Mouse (Mus musculus): Measurements from ENCODE around the gene Grhl3.

The Grhl3 gene

DNA sequence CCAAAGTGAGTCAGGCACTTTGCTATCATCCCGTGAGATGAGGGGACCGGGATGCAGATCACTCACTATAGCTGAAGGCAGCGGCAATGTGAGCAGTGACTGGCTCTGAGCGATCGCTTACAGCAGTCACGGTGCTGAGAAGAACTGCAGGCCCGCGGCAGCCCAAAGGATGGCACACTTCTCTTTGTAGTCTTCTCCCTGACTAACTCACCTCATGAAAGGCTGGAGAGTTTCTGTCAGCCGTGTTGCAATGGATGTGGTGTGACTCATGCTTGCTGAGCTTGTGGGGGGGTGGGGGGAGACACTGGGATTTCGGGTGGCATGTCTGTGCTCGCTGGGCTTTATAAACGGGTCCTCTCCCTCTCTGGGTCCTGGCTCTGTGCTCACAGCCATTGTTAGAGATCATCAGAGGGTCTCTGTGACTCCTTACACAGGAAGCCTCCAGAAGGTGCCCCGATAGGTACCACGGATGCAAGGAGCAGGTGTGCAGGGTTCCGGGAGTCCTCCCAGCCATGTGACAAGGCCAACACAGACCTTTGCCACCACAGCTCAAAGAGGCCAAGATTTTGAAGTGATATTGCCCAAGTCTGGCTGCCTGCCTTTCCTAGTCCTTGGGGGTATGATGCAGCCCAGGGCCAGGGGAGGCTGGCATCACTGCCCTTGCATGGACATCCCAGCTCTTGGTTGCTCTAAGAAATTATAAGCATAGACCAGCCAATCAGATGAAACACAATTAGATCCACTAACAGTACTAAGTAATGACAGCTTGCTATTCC is 2.1 kb upstream of the Grhl3 start:
- DNase-seq (ENCODE audit: low spot score in 2 of 2), result no peak

DNA sequence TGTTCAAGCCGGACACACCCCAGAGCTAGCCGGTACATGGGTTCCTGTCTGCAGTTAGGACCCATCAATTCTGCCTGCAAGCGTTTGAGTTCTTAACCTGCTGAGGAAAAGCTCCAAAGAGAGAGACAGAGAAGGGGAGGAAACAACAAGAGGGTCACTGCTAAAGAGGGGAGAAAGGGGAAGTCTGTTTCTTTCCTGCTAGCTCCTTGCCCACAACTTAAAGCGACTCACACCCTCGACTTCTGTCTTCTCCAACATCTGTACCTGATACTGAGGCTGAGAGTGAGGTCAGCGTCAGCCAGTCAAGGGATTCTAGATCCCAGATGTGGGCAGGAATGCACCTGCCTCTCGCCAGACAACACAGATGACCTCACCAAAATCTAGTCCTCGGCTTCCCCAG is 1.2 kb downstream of the Grhl3 start:
- no peak for DNase-seq (ENCODE audit: low spot score in 2 of 2)

DNA sequence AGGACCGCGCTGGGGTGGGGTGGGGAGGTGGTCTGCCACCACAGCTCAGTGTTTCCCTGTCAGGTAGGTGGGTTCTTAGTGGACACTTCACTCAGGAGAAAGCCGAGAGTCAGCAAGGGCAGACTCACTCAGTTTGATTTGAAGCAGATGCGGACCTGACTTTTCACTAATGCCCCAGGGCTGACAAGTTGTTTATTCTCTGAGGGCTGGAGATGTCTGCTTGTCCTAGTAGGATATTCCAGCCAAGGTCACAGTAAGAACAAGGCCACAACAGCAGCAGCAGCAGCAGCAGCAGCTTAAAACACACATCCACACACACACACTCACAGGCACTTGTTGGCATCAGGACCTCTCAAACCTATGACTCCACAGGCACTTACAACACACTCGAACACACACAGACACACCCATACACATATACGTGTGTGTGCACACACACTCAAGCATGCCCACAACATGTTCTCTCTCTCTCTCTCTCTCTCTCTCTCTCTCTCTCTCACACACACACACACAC is 2.3 kb downstream of the Grhl3 start:
- no peak for DNase-seq (ENCODE audit: low spot score in 2 of 2)

DNA sequence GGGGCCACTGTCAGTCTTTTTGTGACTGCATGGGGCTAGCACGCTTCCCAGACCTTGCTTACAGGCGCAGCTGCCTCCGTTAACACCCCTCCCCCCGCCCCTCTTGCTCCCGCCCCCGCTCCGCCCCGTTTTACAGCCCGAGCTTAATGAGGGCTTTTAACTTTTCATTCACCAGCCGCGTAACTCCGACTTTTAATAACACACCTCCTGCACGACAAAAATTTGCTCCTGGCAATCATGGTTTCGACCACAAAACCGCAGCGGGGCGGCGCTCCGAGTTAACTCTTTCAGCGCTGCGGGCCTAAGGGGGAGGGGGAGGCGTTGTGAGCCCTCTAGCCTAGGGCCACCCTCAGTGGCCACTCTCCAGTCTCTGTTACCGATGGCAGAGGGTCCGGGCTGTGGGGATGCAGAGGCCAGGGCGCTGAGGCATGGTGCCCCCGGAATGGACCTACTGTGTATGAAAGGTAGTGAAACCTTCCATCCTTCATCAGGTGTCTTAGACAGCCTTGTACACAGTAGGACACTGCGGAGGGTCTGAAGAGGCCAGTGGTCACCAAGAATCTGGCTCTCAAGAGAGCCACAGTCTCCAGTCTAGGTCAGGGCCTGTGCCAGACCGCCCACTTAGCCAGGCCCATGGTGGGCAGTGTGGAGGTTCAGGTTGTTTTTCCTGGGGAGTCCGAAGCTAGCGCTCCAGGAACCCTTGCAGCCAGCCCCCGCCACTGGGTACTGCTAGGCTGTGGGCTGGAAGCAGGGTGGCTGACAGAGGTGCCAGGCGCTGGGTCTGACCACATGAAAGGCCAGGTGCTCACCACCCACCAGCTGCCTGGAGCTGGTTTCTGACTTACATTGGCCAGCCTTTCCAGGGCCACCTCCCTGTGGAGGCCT is 3.0 kb downstream of the Grhl3 start:
- no peak for DNase-seq (ENCODE audit: low spot score in 2 of 2)

DNA sequence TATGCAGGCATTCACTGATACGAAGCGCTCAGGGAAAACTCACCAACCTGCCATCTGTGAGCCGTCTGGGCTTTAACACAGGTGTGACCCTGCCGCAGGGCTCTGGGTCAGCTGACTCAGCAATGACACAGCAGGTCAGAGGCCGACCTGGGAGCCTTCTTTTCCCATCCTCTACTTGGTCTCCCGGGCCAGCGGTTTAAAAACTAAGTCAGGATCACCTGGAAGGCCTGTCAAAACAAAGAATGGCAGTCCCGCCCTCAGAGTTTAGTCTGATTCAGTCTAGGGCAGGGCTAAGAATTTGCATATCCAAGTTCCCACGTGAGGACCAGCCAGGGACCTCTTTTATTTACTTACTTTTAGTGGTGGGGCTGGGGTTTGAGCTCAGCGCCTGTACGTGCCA is 4.2 kb downstream of the Grhl3 start:
- no peak for DNase-seq (ENCODE audit: low spot score in 2 of 2)

DNA sequence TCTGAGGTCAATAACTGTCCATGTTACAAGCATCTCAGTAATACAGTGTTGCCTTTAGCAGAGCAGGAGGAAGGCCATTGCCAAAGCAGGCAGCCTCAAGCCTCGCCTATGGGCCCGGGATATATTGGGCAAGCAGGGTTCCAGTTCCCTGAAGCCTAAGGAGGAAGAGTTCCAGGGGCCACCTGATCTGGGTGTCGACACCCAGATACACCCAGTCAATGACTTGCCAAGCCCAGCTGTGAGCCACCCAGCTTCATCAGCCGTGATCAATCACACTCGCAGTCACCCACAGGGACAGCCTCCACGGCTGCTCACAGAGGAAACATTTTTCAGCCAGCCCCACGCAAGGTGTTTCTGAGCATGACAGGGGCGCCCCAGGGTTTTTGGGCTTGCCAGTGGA is 5.9 kb downstream of the Grhl3 start:
- no peak for DNase-seq (ENCODE audit: low spot score in 2 of 2)

DNA sequence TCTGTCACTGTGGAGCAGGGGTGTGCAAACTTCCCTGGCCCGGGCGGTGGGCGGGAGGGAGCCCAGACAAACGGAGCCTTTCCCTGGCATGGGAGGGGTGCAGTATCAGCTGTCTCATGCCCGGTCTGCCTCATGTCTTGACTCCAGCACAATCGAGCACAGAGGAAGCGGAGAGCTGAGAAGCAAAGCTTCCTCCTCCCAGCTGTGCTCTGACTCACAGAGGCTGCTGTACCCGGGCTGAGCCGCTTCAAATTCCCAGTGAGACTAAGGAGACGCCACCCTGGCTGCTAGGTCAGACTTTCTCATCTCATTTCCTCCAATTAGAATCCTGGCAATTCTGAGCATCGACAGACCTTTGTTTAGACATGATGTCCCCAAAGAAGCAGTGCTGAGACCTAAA is 6.4 kb downstream of the Grhl3 start:
- DNase-seq (ENCODE audit: low spot score in 2 of 2), result no peak

DNA sequence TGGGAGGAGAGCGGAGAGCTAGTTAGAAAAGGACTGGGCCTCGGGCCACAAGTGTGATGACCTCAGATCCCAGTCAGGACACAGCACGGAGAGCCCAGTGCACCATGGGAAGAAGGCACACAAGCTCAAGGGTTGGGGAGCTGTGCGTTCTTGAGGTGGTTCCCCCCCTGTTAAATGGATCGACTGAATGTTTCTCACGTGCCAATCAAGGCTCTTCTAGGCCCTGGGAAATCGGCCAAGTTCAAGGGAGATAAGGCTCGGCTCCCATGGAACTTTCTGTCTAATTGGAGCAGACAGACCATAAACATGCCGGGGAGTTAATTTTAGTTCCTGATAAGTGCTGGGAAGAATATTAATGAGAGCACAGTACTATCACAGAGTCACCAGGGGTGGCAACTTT is 8.0 kb downstream of the Grhl3 start:
- DNase-seq (ENCODE audit: low spot score in 2 of 2), result no peak

DNA sequence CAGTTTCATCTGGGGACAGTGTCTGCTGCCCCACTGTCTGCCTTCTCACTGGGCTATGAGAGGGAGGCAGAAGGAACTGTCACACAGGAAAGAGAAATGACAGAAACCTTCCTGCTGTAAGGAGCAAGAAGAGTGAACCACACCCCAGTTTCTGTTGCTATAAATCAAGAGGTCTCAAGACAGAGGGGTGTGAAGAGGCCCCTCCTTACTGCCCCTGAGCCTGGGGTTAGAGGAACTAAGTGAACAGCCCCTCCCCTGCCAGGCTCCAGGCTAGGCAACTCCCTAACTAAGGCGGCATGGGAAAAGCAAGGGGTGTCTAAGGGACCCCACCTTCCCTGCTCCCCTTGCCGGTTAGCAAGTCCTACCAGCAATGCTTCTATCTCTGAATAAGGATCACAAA is 9.6 kb downstream of the Grhl3 start:
- DNase-seq (ENCODE audit: low spot score in 2 of 2), result no peak

DNA sequence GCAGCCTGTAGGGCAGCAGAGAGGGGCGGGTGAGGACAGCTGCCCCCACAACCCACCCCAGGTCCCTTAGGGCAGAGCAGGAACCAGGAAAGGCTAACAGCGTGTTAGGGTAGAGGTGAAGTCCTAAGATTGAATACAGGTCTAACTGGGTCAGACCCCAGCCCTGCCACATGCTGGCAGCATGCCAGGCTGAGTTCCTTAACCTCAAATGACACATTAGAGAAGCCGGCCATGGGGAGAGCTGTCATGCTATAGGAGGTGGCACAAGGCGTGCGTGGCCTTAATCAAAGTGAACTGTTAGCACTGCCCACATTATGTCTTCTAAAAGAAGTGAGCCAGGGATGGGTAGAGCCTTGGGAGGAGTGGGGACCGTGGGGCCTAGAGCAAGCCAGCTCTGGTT is 24.1 kb downstream of the Grhl3 start:
- no peak for DNase-seq (ENCODE audit: low spot score in 2 of 2)

DNA sequence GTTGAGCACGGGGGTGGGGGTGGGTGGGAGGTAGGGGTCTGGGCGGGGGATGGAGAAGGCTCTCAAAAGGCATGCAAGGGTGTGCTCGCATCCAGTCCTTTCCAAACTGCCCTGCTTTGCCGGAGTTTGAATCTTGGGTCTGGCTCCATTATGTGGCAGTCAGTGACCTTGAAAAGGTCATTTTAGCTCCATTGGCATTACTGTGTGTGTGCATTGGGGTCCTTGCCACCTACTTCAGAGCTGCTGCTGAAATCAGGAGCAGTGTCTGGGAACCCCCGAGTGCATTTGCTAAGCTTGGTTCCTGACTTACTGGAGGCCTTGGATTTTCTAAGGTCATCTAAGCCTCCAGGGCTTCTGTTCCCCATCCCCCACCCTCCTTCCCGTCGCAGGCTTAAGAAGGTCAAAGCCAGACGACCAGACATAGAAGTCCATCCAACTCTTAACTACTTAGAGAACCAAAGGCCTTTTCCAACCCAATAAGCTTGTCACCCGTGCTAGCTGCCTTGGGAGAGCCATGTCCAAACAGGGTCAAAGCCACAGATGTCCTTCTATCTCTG is 24.8 kb downstream of the Grhl3 start:
- DNase-seq (ENCODE audit: low spot score in 2 of 2), result no peak

DNA sequence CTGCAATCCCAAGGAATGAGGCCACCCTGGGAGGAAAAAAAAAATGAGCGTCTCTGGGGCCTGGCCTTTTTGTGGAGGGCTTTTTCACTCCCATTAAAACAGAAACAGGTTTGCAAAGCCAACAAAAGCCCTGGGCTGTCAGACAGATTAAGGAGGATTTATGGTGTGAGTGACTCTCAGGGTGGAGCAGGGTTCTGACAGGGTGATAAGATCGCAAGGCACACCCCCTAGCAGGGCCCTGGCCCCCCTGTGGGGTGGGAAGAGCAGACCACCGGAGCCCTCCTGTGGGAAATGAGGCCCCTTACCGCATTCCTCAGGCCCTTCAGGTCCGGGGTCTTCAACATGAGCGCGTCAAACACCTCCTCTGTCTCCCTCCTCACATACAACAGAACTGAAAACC is 25.3 kb downstream of the Grhl3 start:
- no peak for DNase-seq (ENCODE audit: low spot score in 2 of 2)

DNA sequence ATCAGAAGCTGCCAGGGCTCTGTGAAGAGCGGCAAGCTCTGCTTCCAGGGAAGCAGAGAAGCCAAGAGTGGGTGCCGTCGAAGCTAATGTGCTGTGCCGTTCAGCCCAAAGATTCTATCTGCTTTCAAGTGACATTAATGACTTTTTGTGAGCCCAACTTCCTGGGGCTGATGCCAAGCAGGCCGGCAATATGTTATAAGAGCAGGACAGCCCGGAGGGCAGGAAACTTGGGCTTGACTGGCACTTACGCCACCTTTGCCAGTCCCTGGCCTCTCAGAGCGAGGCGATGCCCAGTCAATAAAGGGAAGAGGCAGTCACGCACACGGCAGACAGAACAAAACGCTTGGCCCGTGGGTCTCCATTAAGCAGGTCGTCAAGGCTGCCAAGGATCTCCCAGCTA is 25.9 kb downstream of the Grhl3 start:
- DNase-seq (ENCODE audit: low spot score in 2 of 2), result no peak

DNA sequence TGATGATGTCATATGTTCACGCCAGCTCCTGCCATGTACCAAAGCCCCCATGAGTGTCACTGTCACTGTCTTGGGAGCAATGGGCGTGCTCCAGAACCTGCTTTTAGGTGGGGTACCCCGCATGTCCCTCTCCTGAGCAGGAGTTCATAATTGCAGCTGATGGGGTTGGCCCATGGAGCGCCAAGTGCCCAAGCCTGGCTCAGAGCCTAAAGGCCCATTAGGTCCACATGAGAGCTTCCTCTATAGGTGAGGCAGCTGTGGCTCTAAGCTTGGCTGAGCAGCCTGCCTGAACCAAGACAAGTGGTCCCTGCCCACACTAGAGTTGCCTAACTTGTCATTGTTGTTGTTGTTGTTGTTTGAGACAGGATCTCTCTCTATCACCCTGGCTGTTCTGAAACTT is 26.6 kb downstream of the Grhl3 start:
- DNase-seq (ENCODE audit: low spot score in 2 of 2), result no peak

DNA sequence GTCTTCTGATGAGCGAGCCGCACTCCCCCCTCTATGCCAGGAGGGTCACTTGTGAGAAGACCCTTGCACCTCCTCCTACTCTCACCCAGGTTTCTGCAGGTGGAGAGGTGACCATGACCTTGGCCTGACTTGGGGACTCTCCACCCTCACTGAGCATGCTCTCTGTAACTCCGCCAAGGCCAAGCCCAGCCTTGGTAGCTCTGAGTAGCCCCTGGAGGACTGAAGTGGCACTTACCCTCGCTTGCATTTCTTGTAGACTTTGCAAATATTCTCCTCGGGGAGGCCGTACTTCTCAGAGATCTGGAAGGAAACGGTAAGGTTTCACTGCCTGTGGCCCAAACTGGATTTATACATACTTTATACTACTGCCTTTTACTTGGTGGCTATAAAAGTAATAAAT is 27.4 kb downstream of the Grhl3 start:
- DNase-seq (ENCODE audit: low spot score in 2 of 2), result no peak

DNA sequence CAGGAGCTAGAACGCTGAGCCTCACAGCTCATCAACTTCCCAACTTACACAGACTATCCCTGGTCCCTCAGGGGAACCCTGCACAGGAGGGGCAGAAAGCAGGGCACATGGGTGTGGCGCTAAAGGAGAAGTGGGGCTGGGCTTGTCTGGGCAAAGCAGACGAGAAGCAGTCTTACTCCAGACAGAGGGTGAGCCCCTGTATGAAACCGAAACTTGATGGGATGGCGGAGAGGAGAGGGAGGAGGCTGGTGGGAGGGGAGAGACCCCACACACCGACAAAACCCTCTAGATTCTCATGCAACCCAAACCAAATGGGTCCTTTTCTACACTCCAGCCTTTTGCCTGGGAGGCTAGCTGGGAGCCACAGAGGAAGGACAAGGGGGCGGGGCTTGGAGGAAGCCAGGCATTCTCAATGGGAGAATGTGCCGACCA is 28.3 kb downstream of the Grhl3 start:
- no peak for DNase-seq (ENCODE audit: low spot score in 2 of 2)

DNA sequence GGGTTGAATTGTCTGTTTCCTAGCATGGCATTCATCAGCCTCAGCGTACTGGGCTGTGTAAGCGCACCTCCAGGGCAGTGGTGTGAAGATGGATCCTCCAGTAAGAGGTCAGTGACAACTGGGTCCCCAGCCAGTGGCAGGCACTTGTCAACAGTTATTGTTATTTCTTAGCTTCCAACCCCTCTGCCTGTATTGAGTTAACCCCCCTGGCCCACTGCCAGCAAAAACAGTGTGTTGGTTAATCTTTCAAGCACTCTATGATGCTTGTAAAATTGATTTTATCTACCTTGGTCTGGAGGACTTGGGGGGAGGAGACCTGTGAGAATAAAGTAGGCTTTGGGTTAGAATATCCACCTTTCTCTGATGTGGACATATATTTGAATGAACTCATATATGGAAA is 29.1 kb downstream of the Grhl3 start:
- no peak for DNase-seq (ENCODE audit: low spot score in 2 of 2)

DNA sequence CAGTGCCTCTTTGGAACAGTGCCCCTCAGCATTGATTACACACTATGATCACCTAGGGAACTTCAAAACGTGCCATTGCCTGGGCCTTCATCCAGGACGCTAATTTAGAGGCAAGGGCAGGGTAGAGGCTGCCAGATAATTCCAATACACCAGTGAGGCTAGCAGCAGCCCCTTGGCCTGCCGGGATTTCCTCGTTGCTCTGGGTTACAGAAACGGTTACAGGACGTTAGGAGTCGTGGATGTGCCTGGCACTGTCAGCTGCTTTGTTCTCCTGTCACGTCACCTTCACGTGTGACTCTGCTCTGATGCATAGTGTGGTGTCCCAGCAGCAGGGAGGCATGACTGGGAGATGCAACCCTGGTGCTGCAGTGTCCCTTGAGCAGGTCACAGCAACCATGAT is 33.4 kb downstream of the Grhl3 start:
- DNase-seq (ENCODE audit: low spot score in 2 of 2), result no peak

DNA sequence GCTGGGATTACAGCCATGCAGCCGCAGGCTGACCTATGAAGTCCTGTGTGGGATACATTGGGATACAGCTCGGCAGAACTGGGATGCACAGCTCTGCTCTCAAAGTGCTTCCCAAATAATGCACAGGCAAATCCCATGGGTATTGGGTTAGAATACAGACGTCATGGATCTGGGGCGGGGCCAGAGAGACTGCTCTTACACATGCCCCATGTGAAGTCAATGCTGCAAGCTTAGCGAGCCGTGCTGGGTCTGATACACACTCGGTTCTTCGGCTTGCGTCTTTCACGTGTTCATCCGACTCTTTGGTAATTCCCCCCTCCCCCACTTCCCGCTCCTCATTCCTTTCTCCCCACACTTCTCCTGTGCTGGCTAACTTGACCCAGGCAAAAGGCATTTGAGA is 34.4 kb downstream of the Grhl3 start:
- no peak for DNase-seq (ENCODE audit: low spot score in 2 of 2)

DNA sequence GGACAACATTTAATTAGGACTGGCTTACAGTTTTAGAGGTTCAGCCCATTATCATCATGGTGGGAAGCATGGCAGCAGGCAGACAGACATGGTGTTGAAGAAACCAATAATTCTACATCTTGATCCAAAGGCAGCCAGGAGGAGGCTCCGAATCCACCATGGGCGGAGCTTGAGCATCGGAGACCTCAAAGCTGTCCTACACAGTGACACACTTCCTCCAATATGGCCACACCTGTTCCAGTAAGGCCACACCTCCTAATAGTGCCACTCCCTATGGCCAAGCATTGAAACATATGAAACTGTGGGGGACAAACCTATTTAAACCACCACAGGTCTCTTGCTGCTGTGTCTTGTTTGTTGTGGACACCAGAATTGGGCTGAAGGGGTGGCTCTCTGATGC is 38.4 kb downstream of the Grhl3 start:
- DNase-seq (ENCODE audit: low spot score in 2 of 2), result no peak

DNA sequence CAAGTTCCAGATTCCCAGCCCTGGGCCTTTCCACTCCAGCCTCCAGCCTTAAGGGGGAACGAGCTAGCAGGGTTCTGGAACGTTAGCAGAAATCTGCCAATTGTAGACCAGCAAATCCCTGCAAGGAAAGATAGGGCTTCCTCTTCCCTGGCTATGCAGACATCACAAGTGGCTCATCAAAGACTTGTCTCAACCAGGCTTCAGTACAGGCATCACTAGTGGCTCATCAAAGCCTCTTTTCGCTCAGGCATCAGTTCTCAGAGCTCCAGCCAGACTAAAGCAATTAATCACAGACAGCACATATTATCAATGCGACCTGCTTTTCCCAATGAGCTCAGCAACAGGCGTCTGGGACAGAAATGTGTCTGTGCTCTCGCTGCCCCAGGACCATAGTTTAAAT is 40.4 kb downstream of the Grhl3 start:
- no peak for DNase-seq (ENCODE audit: low spot score in 2 of 2)

DNA sequence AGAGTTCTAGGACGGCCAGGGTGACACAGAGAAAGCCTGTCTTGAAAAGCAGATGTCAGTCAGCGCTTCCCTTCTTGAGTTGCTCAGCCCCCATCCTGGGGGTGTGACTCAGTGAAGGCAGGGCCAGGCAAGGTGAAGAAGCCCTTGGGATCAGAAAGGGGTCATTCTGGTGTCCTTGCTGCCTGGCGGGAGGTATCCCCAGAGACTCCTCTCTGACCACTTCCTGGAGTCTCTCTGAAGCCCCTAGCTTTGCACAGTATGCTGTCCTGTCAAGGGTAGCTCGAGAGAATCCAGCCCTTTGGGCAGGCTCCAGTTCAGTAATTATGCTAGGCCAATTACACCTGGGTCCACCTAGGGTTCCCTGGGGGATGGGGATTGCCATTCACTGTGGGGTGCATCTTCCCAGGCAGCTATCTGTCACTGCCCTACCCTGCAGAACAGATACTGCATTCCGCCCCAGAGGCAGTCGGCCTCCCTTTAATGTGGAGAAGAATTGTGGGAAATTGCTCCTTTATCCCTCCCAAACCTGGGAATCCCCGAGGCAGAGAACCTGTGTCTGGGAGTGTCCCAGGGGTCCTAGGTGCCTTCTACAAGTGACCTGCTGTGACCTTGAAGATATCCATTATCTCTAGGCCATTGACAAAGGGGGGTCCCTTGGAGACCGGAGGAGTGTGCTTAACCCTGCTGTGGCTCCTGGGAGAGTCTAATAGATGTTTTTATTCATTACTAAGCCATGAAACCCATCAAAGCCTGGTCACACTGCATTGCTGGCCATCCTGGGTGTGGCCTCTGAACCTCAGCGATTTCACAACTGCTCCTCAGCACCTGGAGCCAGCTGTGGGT is 41.4 kb downstream of the Grhl3 start:
- no peak for DNase-seq (ENCODE audit: low spot score in 2 of 2)

Data from cerebellum, postnatal 4 days (tissue).